7 mouse cellular contexts compared by ENCODE assay signal in the genomic region with DNA sequence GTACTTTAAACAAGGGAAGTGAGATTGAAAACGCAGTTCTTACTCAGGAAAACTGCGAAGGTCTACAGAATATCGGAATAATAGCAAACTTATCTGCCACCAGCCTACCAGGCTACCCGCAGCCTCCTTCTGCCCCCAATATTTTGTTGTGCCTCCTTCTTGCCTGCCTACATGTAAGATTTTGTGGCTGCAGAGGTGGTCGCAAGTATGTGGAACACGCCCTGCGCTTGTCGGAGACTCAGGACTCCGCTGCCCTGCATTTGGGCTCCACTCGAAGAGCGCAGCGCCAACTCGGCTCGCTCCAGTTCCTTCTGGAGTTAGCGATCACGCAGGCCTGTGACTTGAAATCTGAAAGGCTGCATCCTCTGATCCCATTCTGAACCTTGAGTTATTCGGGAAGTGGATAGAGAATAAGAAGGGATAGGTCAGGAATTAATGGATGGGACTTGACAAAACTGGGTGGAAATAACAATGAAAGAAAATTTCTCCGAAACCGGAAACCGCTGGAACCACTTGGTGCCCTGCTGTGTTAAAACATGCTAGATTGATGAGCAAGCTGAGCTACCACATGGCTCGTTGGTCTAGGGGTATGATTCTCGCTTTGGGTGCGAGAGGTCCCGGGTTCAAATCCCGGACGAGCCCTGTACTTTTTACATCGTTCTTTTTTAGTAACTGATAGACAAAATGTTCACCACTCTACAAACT. TPM values are rescaled to one million over a fixed set of nuclear protein-coding genes. Genes with fewer than 3 reads are reported as not detected.
DNase-seq lines count a peak whose midpoint lies in the region; ATAC-seq lines count a peak whose summit lies in the region.

No protein-coding gene starts in this region.

- H3K4me3 ChIP-seq in limb, embryonic 11.5 days (ENCODE audit: low read depth, low read length), result peak overlapping the region; percentile 63
- peak overlapping the region; percentile 52 for H3K4me3 ChIP-seq in midbrain, embryonic 13.5 days (replicated peaks)

- no peaks in the 10 kb centered on the region for H3K9me3 ChIP-seq in limb, embryonic 11.5 days (ENCODE audit: control insufficient read depth, low read length)
- H3K9me3 ChIP-seq in midbrain, embryonic 13.5 days, result no peaks in the 10 kb centered on the region

- no peaks in the 10 kb centered on the region for H3K36me3 ChIP-seq in limb, embryonic 11.5 days (ENCODE audit: control insufficient read depth, insufficient read depth, low read length)
- no peaks in the 10 kb centered on the region for H3K36me3 ChIP-seq in midbrain, embryonic 13.5 days

- H3K27ac ChIP-seq in limb, embryonic 11.5 days (replicated peaks; ENCODE audit: low read depth, low read length), result peak overlapping the region; percentile 48; the same call in 1 of the 2 replicates
- H3K27ac ChIP-seq in midbrain, embryonic 13.5 days, result peak overlapping the region; percentile 71

- H3K27me3 ChIP-seq in limb, embryonic 11.5 days (ENCODE audit: control insufficient read depth, insufficient read depth, low read length), result no peaks in the 10 kb centered on the region
- H3K27me3 ChIP-seq in midbrain, embryonic 13.5 days, result no peaks in the 10 kb centered on the region

- 0 out of 2 replicates have a peak, but pooled peaks have one; percentile 10 for ATAC-seq in granulocyte monocyte progenitor cell, adult 5-6 weeks (replicated peaks; ENCODE audit: poor library complexity, severe bottlenecking)
- ATAC-seq in limb, embryonic 11.5 days (ENCODE audit: insufficient number of reproducible peaks, low FRiP score, low TSS enrichment, low read depth), result peak; percentile 46; the same call in 1 of the 2 replicates
- ATAC-seq in midbrain, embryonic 13.5 days, result peak; percentile 29

- peak; percentile 90 for DNase-seq in adrenal gland, postnatal 10 days
- peak; percentile 95 for DNase-seq in embryo, embryonic 9.5 days (ENCODE audit: extremely low spot score)
- peak; percentile 90 for DNase-seq in kidney, adult 18-20 months
- peak; percentile 93 for DNase-seq in limb, embryonic 11.5 days (ENCODE audit: low spot score)
- DNase-seq in spleen, adult 18-20 months, result peak; percentile 68 to 85

- H3K4me1 ChIP-seq in limb, embryonic 11.5 days (ENCODE audit: control insufficient read depth, insufficient read depth, low read length), result no peaks in the 10 kb centered on the region
- H3K4me1 ChIP-seq in midbrain, embryonic 13.5 days (replicated peaks), result peaks cover 16% of the 10 kb centered on the region

- H3K9ac ChIP-seq in limb, embryonic 11.5 days (ENCODE audit: low read length), result no peak overlapping the region
- peak overlapping the region; percentile 60 for H3K9ac ChIP-seq in midbrain, embryonic 13.5 days (replicated peaks)

- peak overlapping the region; percentile 74 for H3K4me2 ChIP-seq in limb, embryonic 11.5 days (ENCODE audit: low read depth, severe bottlenecking)
- peak overlapping the region; percentile 73 for H3K4me2 ChIP-seq in midbrain, embryonic 13.5 days (replicated peaks)

- under 1% methylated on average over 27 of the region's 27 CpGs for WGBS in limb, embryonic 11.5 days
- under 1% methylated on average over 27 of the region's 27 CpGs for WGBS in midbrain, embryonic 13.5 days

RNA-seq across cellular contexts. Expression of a gene that starts 0.6 kb away (rescaled TPM):
- total RNA-seq in adrenal gland, postnatal 10 days (2021), result 100 to 1,000 TPM in 1 of 2 experiments, 10 to 100 TPM in 1; 78.4 to 110 TPM
- total RNA-seq in granulocyte monocyte progenitor cell, adult 5-6 weeks (2014; fragmentation: Nextera tagmentation), result 1.7 and 6.8 TPM in 2 replicates
- 2.5 and 2.9 TPM in 2 replicates for total RNA-seq in granulocyte monocyte progenitor cell, adult 5-6 weeks (2017)
- 7.1 and 8.8 TPM in 2 replicates for polyA plus RNA-seq in limb, embryonic 11.5 days (2014; fragmentation: Nextera tagmentation; extraction: Ambion mirVana)
- polyA plus RNA-seq in midbrain, embryonic 13.5 days (2015; fragmentation: Nextera tagmentation; extraction: Ambion mirVana), result 7.4 and 10.6 TPM in 2 replicates

RNA-seq across cellular contexts. Expression of a gene that starts 0.7 kb away (rescaled TPM):
- 10 to 100 TPM; 14.3 to 22.4 TPM for total RNA-seq in adrenal gland, postnatal 10 days (2021)
- total RNA-seq in granulocyte monocyte progenitor cell, adult 5-6 weeks (2014; fragmentation: Nextera tagmentation), result 0.45 TPM in 1 of 2 replicates, not detected in the other
- 1.4 and 1.8 TPM in 2 replicates for total RNA-seq in granulocyte monocyte progenitor cell, adult 5-6 weeks (2017)
- 1.9 and 2.2 TPM in 2 replicates for polyA plus RNA-seq in limb, embryonic 11.5 days (2014; fragmentation: Nextera tagmentation; extraction: Ambion mirVana)
- polyA plus RNA-seq in midbrain, embryonic 13.5 days (2015; fragmentation: Nextera tagmentation; extraction: Ambion mirVana), result 2.2 and 2.6 TPM in 2 replicates

RNA-seq across cellular contexts. Expression of a gene that starts 16.0 kb away (rescaled TPM):
- not detected for total RNA-seq in adrenal gland, postnatal 10 days (2021)
- not detected in 2 replicates for total RNA-seq in granulocyte monocyte progenitor cell, adult 5-6 weeks (2014; fragmentation: Nextera tagmentation)
- not detected in 2 replicates for total RNA-seq in granulocyte monocyte progenitor cell, adult 5-6 weeks (2017)
- polyA plus RNA-seq in limb, embryonic 11.5 days (2014; fragmentation: Nextera tagmentation; extraction: Ambion mirVana), result not detected in 2 replicates
- 0.03 TPM in 1 of 2 replicates, not detected in the other for polyA plus RNA-seq in midbrain, embryonic 13.5 days (2015; fragmentation: Nextera tagmentation; extraction: Ambion mirVana)

RNA-seq across cellular contexts. Expression of a gene that starts 24.0 kb away (rescaled TPM):
- not detected for total RNA-seq in adrenal gland, postnatal 10 days (2021)
- not detected in 2 replicates for total RNA-seq in granulocyte monocyte progenitor cell, adult 5-6 weeks (2014; fragmentation: Nextera tagmentation)
- not detected in 2 replicates for total RNA-seq in granulocyte monocyte progenitor cell, adult 5-6 weeks (2017)
- polyA plus RNA-seq in limb, embryonic 11.5 days (2014; fragmentation: Nextera tagmentation; extraction: Ambion mirVana), result not detected in 2 replicates
- polyA plus RNA-seq in midbrain, embryonic 13.5 days (2015; fragmentation: Nextera tagmentation; extraction: Ambion mirVana), result not detected in 2 replicates

RNA-seq across cellular contexts. Expression of a gene that starts 32.8 kb away (rescaled TPM):
- total RNA-seq in adrenal gland, postnatal 10 days (2021), result not detected
- 6.2 and 27.0 TPM in 2 replicates for total RNA-seq in granulocyte monocyte progenitor cell, adult 5-6 weeks (2014; fragmentation: Nextera tagmentation)
- 11.0 and 12.6 TPM in 2 replicates for total RNA-seq in granulocyte monocyte progenitor cell, adult 5-6 weeks (2017)
- polyA plus RNA-seq in limb, embryonic 11.5 days (2014; fragmentation: Nextera tagmentation; extraction: Ambion mirVana), result not detected in 2 replicates
- not detected in 2 replicates for polyA plus RNA-seq in midbrain, embryonic 13.5 days (2015; fragmentation: Nextera tagmentation; extraction: Ambion mirVana)

Comparison
In these comparisons a context has a peak if more than half of its experiments do, and no peak if none do; other contexts are left out.
1. Peak in every context shown above with its lines: DNase-seq, ATAC-seq, H3K4me3 ChIP-seq and H3K27ac ChIP-seq.
2. RNA of a gene that starts 0.6 kb away (total RNA-seq): 78.4 to 110 TPM in adrenal gland, postnatal 10 days; 1.7 to 6.8 TPM in granulocyte monocyte progenitor cell, adult 5-6 weeks; every median in the first group is over 10 times any median in the second.
3. RNA of a gene that starts 0.7 kb away (total RNA-seq): 14.3 to 22.4 TPM in adrenal gland, postnatal 10 days; 0.45 to 1.8 TPM in granulocyte monocyte progenitor cell, adult 5-6 weeks; every median in the first group is over 4 times any median in the second.